Mouse (Mus musculus) ZHBTc4 (cell line): ENCODE results near the gene Ccpg1os.

Experiments
- DNase-seq: peaks from one replicate; pipeline ENCODE4 v3.0.0-alpha.2; 2011; ENCODE audit warnings: low read depth, low spot score

Gene Ccpg1os

GRCm38 (mm10) chr9:72985250-72986220, at the start of gene Ccpg1os, which contains the start of gene Ccpg1:
TSS of gene Ccpg1os (minus strand) at chr9:72985382.
TSS of gene Ccpg1 (plus strand) at chr9:72985429.
- peak; percentile 100 for DNase-seq

- no peak for DNase-seq
Observed at GRCm38 (mm10) chr9:73033406-73033805, 48.2 kb upstream of the Ccpg1os start.

GRCm38 (mm10) chr9:73031421-73031820, 46.2 kb upstream of the Ccpg1os start:
- no peak for DNase-seq

- DNase-seq: no peak
Observed at GRCm38 (mm10) chr9:73030443-73030842, 45.3 kb upstream of the Ccpg1os start.

GRCm38 (mm10) chr9:73025818-73026636, 40.8 kb upstream of the Ccpg1os start:
- peak; percentile 81 for DNase-seq

- no peak for DNase-seq
Observed at GRCm38 (mm10) chr9:73020566-73021097, 35.5 kb upstream of the Ccpg1os start.

- DNase-seq: no peak
Observed at GRCm38 (mm10) chr9:73019841-73020240, 34.7 kb upstream of the Ccpg1os start.

- no peak for DNase-seq
Observed at GRCm38 (mm10) chr9:73014724-73015123, 29.5 kb upstream of the Ccpg1os start.

- no peak for DNase-seq
Observed at GRCm38 (mm10) chr9:73012629-73013028, 27.4 kb upstream of the Ccpg1os start.

GRCm38 (mm10) chr9:73008384-73008783, 23.2 kb upstream of the Ccpg1os start:
- no peak for DNase-seq

GRCm38 (mm10) chr9:73006175-73006574, 21.0 kb upstream of the Ccpg1os start:
- DNase-seq: peak; percentile 66

- peak; percentile 70 for DNase-seq
Observed at GRCm38 (mm10) chr9:73005106-73005505, 19.9 kb upstream of the Ccpg1os start.

GRCm38 (mm10) chr9:73004076-73004475, 18.9 kb upstream of the Ccpg1os start:
- DNase-seq: no peak

- no peak for DNase-seq
Observed at GRCm38 (mm10) chr9:73002177-73002576, 17.0 kb upstream of the Ccpg1os start.

GRCm38 (mm10) chr9:73001314-73002011, 16.3 kb upstream of the Ccpg1os start:
- DNase-seq: no peak

GRCm38 (mm10) chr9:73000487-73000886, 15.3 kb upstream of the Ccpg1os start:
- DNase-seq: no peak

- peak; percentile 78 for DNase-seq
Observed at GRCm38 (mm10) chr9:72996806-72997205, 11.6 kb upstream of the Ccpg1os start.

- peak; percentile 90 for DNase-seq
Observed at GRCm38 (mm10) chr9:72996167-72996566, 11.0 kb upstream of the Ccpg1os start.

- DNase-seq: no peak
Observed at GRCm38 (mm10) chr9:72992576-72992975, 7.4 kb upstream of the Ccpg1os start.

GRCm38 (mm10) chr9:72991420-72991819, 6.2 kb upstream of the Ccpg1os start:
- DNase-seq: no peak

- no peak for DNase-seq
Observed at GRCm38 (mm10) chr9:72988706-72989105, 3.5 kb upstream of the Ccpg1os start.
